Mouse (Mus musculus) neural tube, embryonic 15.5 days (tissue): ENCODE results near the gene Pm20d2. TPM values are rescaled to one million over a fixed set of nuclear protein-coding genes. Genes with fewer than 3 reads are reported as not detected.

Experiments used
- ATAC-seq: fragments of 200-750 bp; cut with Nextera tagmentation; 2 replicates; pipeline ENCODE4 v1.8.0; 2017; ENCODE audit warnings: mild to moderate bottlenecking, moderate TSS enrichment, moderate library complexity; ENCODE audit not compliant: low FRiP score
- H3K27ac ChIP-seq: fragments of 300-500 bp; sonication (generic); replicated peaks from 2 replicates; pipeline ENCODE4 v1.5.1; 2015; ENCODE audit warnings: mild to moderate bottlenecking, inconsistent platforms
- H3K27me3 ChIP-seq: fragments of 300-500 bp; sonication (generic); replicated peaks from 2 replicates; pipeline ENCODE4 v1.6.1; 2015; ENCODE audit warnings: inconsistent platforms
- H3K36me3 ChIP-seq: fragments of 300-500 bp; sonication (generic); 2 replicates; pipeline ENCODE4 v1.6.1; 2015; ENCODE audit warnings: inconsistent platforms
- H3K4me1 ChIP-seq: fragments of 300-500 bp; sonication (generic); 2 replicates; pipeline ENCODE4 v1.6.1; 2015; ENCODE audit warnings: inconsistent platforms
- H3K4me2 ChIP-seq: fragments of 300-500 bp; sonication (generic); 2 replicates; pipeline ENCODE4 v1.6.1; 2015; ENCODE audit warnings: inconsistent platforms, mild to moderate bottlenecking, moderate library complexity
- H3K4me3 ChIP-seq: fragments of 300-500 bp; sonication (generic); replicated peaks from 2 replicates; pipeline ENCODE4 v1.5.1; 2015; ENCODE audit warnings: mild to moderate bottlenecking, inconsistent platforms
- H3K9ac ChIP-seq: fragments of 300-500 bp; sonication (generic); replicated peaks from 2 replicates; pipeline ENCODE4 v1.6.1; 2015; ENCODE audit warnings: mild to moderate bottlenecking, inconsistent platforms
- H3K9me3 ChIP-seq: fragments of 300-500 bp; sonication (generic); replicated peaks from 2 replicates; pipeline ENCODE4 v1.6.1; 2016; ENCODE audit warnings: inconsistent platforms
- WGBS: fragments of 180-500 bp; shearing (Covaris S2); methylation state at CpG from one replicate; pipeline ENCODE4 v1.1.7; 2015; ENCODE audit warnings: mixed read lengths; 5-methylcytosine and 5-hydroxymethylcytosine counted together
- polyA plus RNA-seq: library from polyadenylated mRNA; unstranded; fragments of >200 nt; fragmentation: Nextera tagmentation; extraction: Ambion mirVana; gene quantifications from 2 replicates; pipeline ENCODE4 v1.2.1, GENCODE M21; 2015

Pm20d2 gene
- polyA plus RNA-seq, 1 experiment from 2014 or later = 2.5 TPM

- H3K27ac ChIP-seq = peak overlapping the region; percentile 95
- ATAC-seq = 0 out of 2 replicates have a peak, but pooled peaks have one; percentile 21
- no peak overlapping the region for H3K9ac ChIP-seq
- peaks cover 12% of the 10 kb centered on the region for H3K4me1 ChIP-seq
- peaks cover 17% of the 10 kb centered on the region for H3K36me3 ChIP-seq
- H3K4me2 ChIP-seq = peak overlapping the region; percentile 89
- WGBS = 18% methylated on average over 9 of the region's 9 CpGs
- peak overlapping the region; percentile 78 for H3K4me3 ChIP-seq
- no peaks in the 10 kb centered on the region for H3K27me3 ChIP-seq
- no peaks in the 10 kb centered on the region for H3K9me3 ChIP-seq
Measured at GRCm38 (mm10) chr4:33188164-33188563, 1.4 kb downstream of the Pm20d2 start.

- WGBS = 88% methylated on average over 5 of the region's 5 CpGs
- H3K4me1 ChIP-seq = peaks cover 8% of the 10 kb centered on the region
- H3K9ac ChIP-seq = no peak overlapping the region
- H3K9me3 ChIP-seq = no peaks in the 10 kb centered on the region
- no peak for ATAC-seq
- H3K4me2 ChIP-seq = no peak overlapping the region
- no peak overlapping the region for H3K4me3 ChIP-seq
- no peak overlapping the region for H3K27ac ChIP-seq
- H3K36me3 ChIP-seq = peaks cover 49% of the 10 kb centered on the region
- no peaks in the 10 kb centered on the region for H3K27me3 ChIP-seq
Measured at GRCm38 (mm10) chr4:33183477-33183876, 6.1 kb downstream of the Pm20d2 start.

DNA sequence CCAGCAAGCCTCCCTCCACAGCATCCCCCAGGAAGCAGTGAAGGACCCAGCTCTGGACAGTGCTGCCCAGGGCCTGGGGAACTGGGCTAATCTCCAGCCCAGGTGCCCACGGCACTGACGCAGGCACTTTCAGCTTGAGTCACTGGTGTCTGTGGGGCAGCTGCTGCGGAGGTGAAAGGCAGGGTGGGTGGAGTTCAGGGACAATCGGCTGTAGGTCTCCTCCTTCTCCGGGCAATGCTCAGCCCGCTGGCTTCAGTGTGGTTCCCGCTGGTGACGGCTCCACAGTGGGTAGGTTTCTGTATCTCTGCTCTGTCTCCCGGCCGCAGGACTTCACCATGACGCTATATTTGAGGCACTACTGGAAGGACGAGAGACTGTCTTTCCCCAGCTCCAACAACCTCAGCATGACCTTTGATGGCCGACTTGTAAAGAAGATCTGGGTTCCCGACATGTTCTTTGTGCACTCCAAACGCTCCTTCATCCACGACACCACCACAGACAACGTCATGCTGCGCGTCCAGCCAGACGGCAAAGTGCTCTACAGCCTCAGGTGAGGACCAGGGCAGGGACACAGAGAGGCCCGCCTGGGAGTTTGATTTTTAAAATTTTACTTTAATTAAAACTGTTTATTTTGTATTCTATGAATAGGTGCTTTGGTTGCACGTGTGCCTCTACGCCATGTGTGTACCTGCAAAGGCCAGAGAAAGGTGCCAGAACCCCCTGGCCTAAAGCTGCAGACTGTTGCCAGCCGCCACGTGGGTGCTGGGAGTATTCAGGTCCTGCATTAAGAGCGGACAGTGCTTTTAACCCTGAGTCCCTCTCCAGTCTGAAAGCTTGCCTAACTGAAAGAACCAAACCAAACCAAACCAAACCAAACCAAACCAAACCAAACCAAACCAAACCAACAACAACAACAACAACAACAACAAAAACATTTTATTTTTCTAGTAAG is 37.2 kb downstream of the Pm20d2 start:
- no peak for ATAC-seq
- Histone ChIP-seq H3K27ac (no peak overlapping the region), H3K36me3 (no peaks in the 10 kb centered on the region), H3K4me1 (0 out of 2 replicates have a peak, but pooled peaks cover under 1% of the 10 kb centered on the region), H3K27me3 (no peaks in the 10 kb centered on the region), H3K9ac (no peak overlapping the region), H3K4me3 (no peak overlapping the region), H3K9me3 (no peaks in the 10 kb centered on the region), H3K4me2 (no peak overlapping the region)
- whole genome bisulfite sequencing = 86% methylated on average over 26 of the region's 26 CpGs

DNA sequence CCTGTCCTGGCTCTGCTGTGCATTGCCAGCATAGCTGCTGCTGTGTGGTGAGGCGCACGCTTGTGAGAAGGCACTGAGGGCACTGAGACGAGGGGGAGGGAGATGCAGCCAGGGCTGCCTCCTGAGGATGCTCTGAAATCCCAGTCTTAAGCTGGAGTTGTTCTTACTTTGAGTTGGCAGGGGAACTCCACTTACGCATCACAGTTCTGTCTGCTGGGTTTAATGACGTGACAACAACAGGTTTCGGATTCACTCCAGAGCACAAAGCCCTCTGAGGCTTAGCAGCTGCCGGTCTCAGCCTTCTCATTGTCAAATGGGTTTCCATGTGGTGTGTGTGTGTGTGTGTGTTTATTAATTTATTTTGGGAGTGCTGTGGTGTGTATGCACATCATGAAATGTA is 40.4 kb downstream of the Pm20d2 start:
- no peak overlapping the region for H3K27ac ChIP-seq
- no peaks in the 10 kb centered on the region for H3K27me3 ChIP-seq
- H3K4me3 ChIP-seq = no peak overlapping the region
- H3K9me3 ChIP-seq = no peaks in the 10 kb centered on the region
- ATAC-seq = no peak
- no peaks in the 10 kb centered on the region for H3K36me3 ChIP-seq
- no peak overlapping the region for H3K4me2 ChIP-seq
- H3K9ac ChIP-seq = no peak overlapping the region
- H3K4me1 ChIP-seq = peaks cover 10% of the 10 kb centered on the region
- WGBS = 55% methylated on average over 7 of the region's 7 CpGs

GRCm38 (mm10) chr4:33147825-33148224 is 41.7 kb downstream of the Pm20d2 start:
- Histone ChIP-seq H3K36me3 (no peaks in the 10 kb centered on the region), H3K4me3 (no peak overlapping the region), H3K27me3 (no peaks in the 10 kb centered on the region), H3K9me3 (no peaks in the 10 kb centered on the region), H3K27ac (no peak overlapping the region), H3K4me1 (peaks cover 10% of the 10 kb centered on the region), H3K4me2 (no peak overlapping the region), H3K9ac (no peak overlapping the region)
- whole genome bisulfite sequencing = 10% methylated on average over 2 of the region's 2 CpGs
- no peak for ATAC-seq

DNA sequence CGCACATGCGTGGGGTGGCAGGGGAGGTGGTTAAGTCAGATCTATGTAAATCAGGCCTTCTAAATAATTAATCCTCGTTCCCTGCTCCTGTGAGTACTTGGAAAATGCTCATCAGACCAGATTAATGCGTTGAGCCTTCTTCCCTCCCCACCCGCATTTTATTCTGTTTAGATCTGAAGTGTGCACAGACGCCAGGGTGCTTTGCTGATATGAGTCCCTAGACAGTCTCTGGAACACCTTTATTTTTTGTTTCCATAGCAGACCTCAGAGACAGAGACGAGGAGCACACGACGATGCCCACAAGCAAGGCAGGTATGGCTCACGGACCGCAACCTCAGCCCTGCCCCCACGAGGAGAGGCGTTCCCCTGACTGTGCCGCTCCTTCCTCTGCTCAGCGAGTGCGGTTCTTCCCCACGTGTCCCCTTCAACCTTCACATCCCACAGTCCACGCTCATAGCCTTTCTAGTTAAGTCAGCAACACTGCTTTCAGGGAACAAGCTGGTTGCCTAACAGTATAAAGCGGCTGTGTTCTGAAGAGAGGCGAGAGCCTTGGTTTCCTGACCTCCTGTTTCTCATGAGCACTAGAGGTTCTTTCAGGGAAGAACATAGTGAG is 42.8 kb downstream of the Pm20d2 start:
- Histone ChIP-seq H3K9ac (no peak overlapping the region; the same call in 1 of the 2 replicates), H3K4me3 (no peak overlapping the region; the same call in 1 of the 2 replicates), H3K36me3 (no peaks in the 10 kb centered on the region), H3K4me2 (peak overlapping the region; percentile 50), H3K4me1 (peaks cover 10% of the 10 kb centered on the region), H3K9me3 (no peaks in the 10 kb centered on the region), H3K27ac (peak overlapping the region; percentile 18; the same call in 1 of the 2 replicates), H3K27me3 (no peaks in the 10 kb centered on the region)
- WGBS = 38% methylated on average over 20 of the region's 20 CpGs
- no peak; the same call in 1 of the 2 replicates for ATAC-seq

DNA sequence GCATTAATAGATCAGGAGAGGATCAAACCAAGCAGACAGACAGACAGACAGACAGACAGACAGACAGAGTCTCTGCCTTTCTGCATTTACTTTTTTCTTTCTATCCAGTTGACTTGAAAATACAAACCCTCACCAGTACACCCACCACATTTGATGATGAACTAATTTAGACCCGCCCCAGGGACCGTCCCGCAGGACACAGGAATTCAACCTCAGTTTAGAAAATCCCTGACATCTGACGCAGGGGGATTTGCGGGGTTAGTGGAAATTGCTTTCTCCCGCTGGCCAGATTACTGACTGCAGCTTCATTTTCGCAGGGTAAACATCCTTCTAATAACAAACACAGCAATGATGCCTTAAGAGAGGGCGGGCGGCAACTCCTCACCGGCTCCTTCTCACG is 57.3 kb downstream of the Pm20d2 start, which contains the start of gene Gabrr1:
Gene Gabrr1, plus strand, starts transcription at position 301 of the 400 bp plus-strand sequence.
- ATAC-seq = no peak
- Histone ChIP-seq H3K9ac (no peak within 1 kb of the TSS), H3K9me3 (no peaks in the 10 kb centered on the region), H3K27ac (no peak within 1 kb of the TSS), H3K36me3 (no peaks in the 10 kb centered on the region), H3K27me3 (no peaks in the 10 kb centered on the region), H3K4me1 (no peaks in the 10 kb centered on the region), H3K4me2 (no peak within 1 kb of the TSS), H3K4me3 (no peak within 1 kb of the TSS)
- WGBS = 81% methylated on average over 11 of the region's 11 CpGs

- H3K27me3 ChIP-seq = no peaks in the 10 kb centered on the region
- H3K4me3 ChIP-seq = no peak overlapping the region
- H3K27ac ChIP-seq = no peak overlapping the region
- no peak overlapping the region for H3K4me2 ChIP-seq
- no peaks in the 10 kb centered on the region for H3K9me3 ChIP-seq
- H3K4me1 ChIP-seq = no peaks in the 10 kb centered on the region
- WGBS = 69% methylated on average over 10 of the region's 10 CpGs
- ATAC-seq = no peak
- H3K36me3 ChIP-seq = no peaks in the 10 kb centered on the region
- no peak overlapping the region for H3K9ac ChIP-seq
Measured at GRCm38 (mm10) chr4:33125409-33126084, 64.0 kb downstream of the Pm20d2 start.

GRCm38 (mm10) chr4:33124493-33124892 is 65.0 kb downstream of the Pm20d2 start:
- ATAC-seq = no peak
- H3K9ac ChIP-seq = no peak overlapping the region
- H3K4me3 ChIP-seq = no peak overlapping the region
- no peaks in the 10 kb centered on the region for H3K27me3 ChIP-seq
- no peak overlapping the region for H3K4me2 ChIP-seq
- no peaks in the 10 kb centered on the region for H3K9me3 ChIP-seq
- H3K36me3 ChIP-seq = no peaks in the 10 kb centered on the region
- H3K4me1 ChIP-seq = no peaks in the 10 kb centered on the region
- WGBS = 84% methylated on average over 6 of the region's 6 CpGs
- no peak overlapping the region for H3K27ac ChIP-seq
